Mouse (Mus musculus) heart, embryonic 14.5 days (tissue): ENCODE results near the gene Masp2. TPM values are rescaled to one million over a fixed set of nuclear protein-coding genes. Genes with fewer than 3 reads are reported as not detected.

Experiments
- ATAC-seq: fragments of 200-750 bp; cut with Nextera tagmentation; 2 replicates; pipeline ENCODE4 v1.8.0; 2017; ENCODE audit warnings: low read depth, moderate TSS enrichment; ENCODE audit not compliant: insufficient number of reproducible peaks, insufficient read depth, low FRiP score
- H3K27ac ChIP-seq, 2 experiments: fragments of 200-500 bp in 1 of 2; fragments of 300-500 bp in 1 of 2; sonication (generic) in 1 of 2; replicated peaks in 1 of 2; 2 replicates each; pipeline ENCODE4 v1.5.1; 2012 to 2014; ENCODE audit warnings: low read depth in 2 of 2, low read length in 2 of 2, control low read depth in 1 of 2, mild to moderate bottlenecking in 1 of 2, mixed read lengths in 1 of 2; ENCODE audit not compliant: control insufficient read depth in 1 of 2, insufficient read depth in 1 of 2
- H3K27me3 ChIP-seq: fragments of 300-500 bp; sonication (generic); 2 replicates; pipeline ENCODE4 v1.6.1; 2014; ENCODE audit warnings: mild to moderate bottlenecking, low read length, control low read depth; ENCODE audit not compliant: control insufficient read depth, insufficient read depth
- H3K36me3 ChIP-seq: fragments of 300-500 bp; sonication (generic); 2 replicates; pipeline ENCODE4 v1.6.1; 2014; ENCODE audit warnings: mild to moderate bottlenecking, control low read depth, low read length, mixed read lengths; ENCODE audit not compliant: control insufficient read depth, insufficient read depth
- H3K4me1 ChIP-seq, 2 experiments: fragments of 200-500 bp in 1 of 2; fragments of 300-500 bp in 1 of 2; sonication (generic) in 1 of 2; 2 replicates each; pipeline ENCODE4 v1.6.1; 2012 to 2014; ENCODE audit warnings: low read length in 2 of 2, control low read depth in 1 of 2, mixed read lengths in 1 of 2; ENCODE audit not compliant: control insufficient read depth in 2 of 2, insufficient read depth in 2 of 2
- H3K4me2 ChIP-seq: fragments of 300-500 bp; sonication (generic); 2 replicates; pipeline ENCODE4 v1.6.1; 2014; ENCODE audit warnings: mild to moderate bottlenecking, low read length
- H3K4me3 ChIP-seq, 2 experiments: fragments of 200-500 bp in 1 of 2; fragments of 300-500 bp in 1 of 2; sonication (generic) in 1 of 2; 2 replicates each; pipeline ENCODE4 v1.5.1; 2012 to 2014; ENCODE audit warnings: low read length in 2 of 2, mild to moderate bottlenecking in 2 of 2, control low read depth in 1 of 2, low read depth in 1 of 2, moderate library complexity in 1 of 2; ENCODE audit not compliant: control insufficient read depth in 1 of 2, insufficient read depth in 1 of 2
- H3K9ac ChIP-seq: fragments of 300-500 bp; sonication (generic); 2 replicates; pipeline ENCODE4 v1.6.1; 2014; ENCODE audit warnings: mild to moderate bottlenecking, low read length
- H3K9me3 ChIP-seq: fragments of 300-500 bp; sonication (generic); 2 replicates; pipeline ENCODE4 v1.6.1; 2016; ENCODE audit warnings: low read length, control low read depth; ENCODE audit not compliant: control insufficient read depth
- WGBS: fragments of 180-500 bp; shearing (Covaris S2); extraction: QIAGEN DNeasy Blood & Tissue Kit; methylation state at CpG from one replicate; pipeline ENCODE4 v1.1.7; 2014; 5-methylcytosine and 5-hydroxymethylcytosine counted together
- polyA plus RNA-seq: library from polyadenylated mRNA; unstranded; fragments of >200 nt; fragmentation: Nextera tagmentation; extraction: Ambion mirVana; gene quantifications from 2 replicates; pipeline ENCODE4 v1.2.1, GENCODE M21; 2014

The Masp2 gene
- polyA plus RNA-seq, 1 experiment from 2014 or later = not detected

- WGBS = 65% methylated on average over 4 of the region's 4 CpGs
Measured at GRCm38 (mm10) chr4:148601871-148602270, 483 bp upstream of the Masp2 start.

DNA sequence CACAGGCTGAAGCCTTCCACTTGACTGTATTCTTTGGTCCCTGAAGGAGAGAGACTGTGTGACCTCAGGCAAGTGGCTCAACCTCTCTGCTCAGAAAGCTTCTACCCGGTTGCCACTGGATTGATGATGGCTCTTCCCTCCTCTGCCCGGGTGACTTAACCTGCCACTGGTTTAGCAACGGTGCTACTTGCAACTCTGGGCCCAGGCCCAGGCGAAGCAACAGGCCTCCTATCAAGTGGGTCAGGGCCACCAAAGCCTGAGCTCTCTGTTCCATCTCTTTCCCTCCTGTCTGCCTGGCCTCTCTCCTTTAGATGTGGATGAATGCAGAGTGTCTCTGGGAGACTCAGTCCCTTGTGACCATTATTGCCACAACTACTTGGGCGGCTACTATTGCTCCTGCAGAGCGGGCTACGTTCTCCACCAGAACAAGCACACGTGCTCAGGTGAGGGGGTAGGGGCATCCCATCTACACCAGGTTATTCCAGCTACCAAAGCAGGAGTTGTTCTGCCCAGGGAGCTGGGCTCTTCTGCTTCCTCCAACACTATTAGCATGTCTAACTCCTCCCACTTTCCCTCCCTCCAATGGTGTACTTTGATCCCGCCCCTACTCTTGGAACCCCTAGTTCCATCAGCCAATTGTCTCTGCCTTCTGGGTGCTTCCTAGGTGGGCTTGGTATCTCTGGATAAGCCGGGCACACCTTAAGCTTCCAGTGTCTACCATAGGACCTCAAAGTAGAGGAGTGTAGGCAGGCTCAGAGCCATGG is 1.2 kb downstream of the Masp2 start:
- no peak for ATAC-seq
- Histone ChIP-seq H3K9ac (no peak overlapping the region), H3K4me3 (no peak overlapping the region), H3K4me2 (no peak overlapping the region), H3K27me3 (no peaks in the 10 kb centered on the region), H3K9me3 (no peaks in the 10 kb centered on the region), H3K36me3 (0 out of 2 replicates have a peak, but pooled peaks cover 4% of the 10 kb centered on the region), H3K4me1 (peaks cover 3 to 7% of the 10 kb centered on the region in 2 experiments; a peak in 2 of 4 replicates), H3K27ac (no peak overlapping the region)
- WGBS = 65% methylated on average over 10 of the region's 10 CpGs

More at GRCm38 (mm10) chr4:148601871-148602270, 483 bp upstream of the Masp2 start:
- Histone ChIP-seq H3K36me3 (peaks cover 16% of the 10 kb centered on the region), H3K9me3 (no peaks in the 10 kb centered on the region), H3K9ac (no peak overlapping the region), H3K27me3 (no peaks in the 10 kb centered on the region), H3K27ac (no peak overlapping the region), H3K4me2 (no peak overlapping the region), H3K4me1 (no peaks in the 10 kb centered on the region), H3K4me3 (no peak overlapping the region)
- ATAC-seq = no peak

DNA sequence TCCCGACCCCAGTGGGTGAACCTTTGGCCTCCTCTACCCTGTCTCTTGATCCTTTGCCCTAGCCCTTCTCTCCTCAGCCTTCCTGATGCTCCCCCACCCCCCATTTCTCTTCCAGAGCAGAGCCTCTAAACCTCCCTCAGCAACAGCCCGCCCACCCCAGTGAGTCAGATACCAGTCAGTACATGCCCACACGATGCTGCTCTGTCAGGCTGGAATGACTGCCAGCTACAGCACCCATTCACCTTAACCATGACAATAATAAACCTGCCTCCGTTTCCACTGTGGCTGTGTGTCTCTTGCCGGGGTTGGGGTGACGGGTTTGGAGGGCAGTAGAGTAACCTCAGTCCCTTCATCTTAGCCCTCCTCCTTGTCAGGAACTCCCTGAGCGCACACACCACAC is 1.8 kb downstream of the Masp2 start:
- peaks cover 4 to 13% of the 10 kb centered on the region in 2 experiments; a peak in 3 of 4 replicates for H3K4me1 ChIP-seq
- H3K27me3 ChIP-seq = no peaks in the 10 kb centered on the region
- WGBS = 75% methylated on average over 7 of the region's 7 CpGs
- no peak overlapping the region for H3K27ac ChIP-seq
- H3K9ac ChIP-seq = no peak overlapping the region
- ATAC-seq = no peak
- peaks cover 1% of the 10 kb centered on the region; the same call in 1 of the 2 replicates for H3K36me3 ChIP-seq
- no peaks in the 10 kb centered on the region for H3K9me3 ChIP-seq
- H3K4me3 ChIP-seq = no peak overlapping the region
- no peak overlapping the region for H3K4me2 ChIP-seq

- H3K27me3 ChIP-seq = no peaks in the 10 kb centered on the region
Measured at GRCm38 (mm10) chr4:148604541-148605165, 2.3 kb downstream of the Masp2 start.

GRCm38 (mm10) chr4:148607758-148608157 is 5.4 kb downstream of the Masp2 start:
- 28% methylated on average over 5 of the region's 5 CpGs for WGBS

More at GRCm38 (mm10) chr4:148604541-148605165, 2.3 kb downstream of the Masp2 start:
- H3K4me2 ChIP-seq = no peak overlapping the region
- peaks cover 7% of the 10 kb centered on the region; the same call in 1 of the 2 replicates for H3K36me3 ChIP-seq
- ATAC-seq = no peak
- H3K9ac ChIP-seq = no peak overlapping the region
- no peak overlapping the region for H3K27ac ChIP-seq
- no peaks in the 10 kb centered on the region for H3K9me3 ChIP-seq
- H3K4me3 ChIP-seq = no peak overlapping the region
- H3K4me1 ChIP-seq = peaks cover 4 to 13% of the 10 kb centered on the region in 2 experiments; a peak in 3 of 4 replicates
- 87% methylated on average over 3 of the region's 3 CpGs for WGBS

DNA sequence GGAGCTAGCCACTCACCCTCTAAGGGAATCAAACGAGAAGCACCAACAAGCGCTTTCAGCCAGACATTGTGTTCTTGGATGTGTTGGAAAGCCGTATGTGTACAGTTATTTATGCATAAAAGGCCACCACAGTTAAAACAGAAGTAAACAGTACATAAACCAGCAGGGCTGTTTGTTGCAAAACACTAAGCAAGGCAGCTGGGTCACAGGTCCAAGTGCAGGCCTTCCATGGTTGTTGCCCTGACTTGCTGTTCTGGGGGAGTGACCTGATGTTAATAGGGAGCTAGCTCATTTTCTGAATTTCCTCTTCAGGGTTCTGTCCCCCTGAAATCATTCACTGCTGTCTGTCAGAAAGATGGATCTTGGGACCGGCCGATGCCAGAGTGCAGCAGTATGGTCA is 7.5 kb downstream of the Masp2 start:
- Histone ChIP-seq H3K9ac (no peak overlapping the region), H3K4me1 (peaks cover 4 to 21% of the 10 kb centered on the region in 2 experiments), H3K4me3 (no peak overlapping the region), H3K27ac (no peak overlapping the region), H3K4me2 (no peak overlapping the region), H3K36me3 (peaks cover 54% of the 10 kb centered on the region), H3K9me3 (no peaks in the 10 kb centered on the region), H3K27me3 (no peaks in the 10 kb centered on the region)
- no peak for ATAC-seq
- 89% methylated on average over 5 of the region's 5 CpGs for WGBS

More at GRCm38 (mm10) chr4:148607758-148608157, 5.4 kb downstream of the Masp2 start:
- Histone ChIP-seq H3K4me2 (no peak overlapping the region), H3K9me3 (no peaks in the 10 kb centered on the region), H3K36me3 (peaks cover 35% of the 10 kb centered on the region), H3K27me3 (no peaks in the 10 kb centered on the region), H3K4me1 (peaks cover 4 to 21% of the 10 kb centered on the region in 2 experiments), H3K4me3 (no peak overlapping the region), H3K27ac (no peak overlapping the region), H3K9ac (no peak overlapping the region)
- no peak for ATAC-seq

DNA sequence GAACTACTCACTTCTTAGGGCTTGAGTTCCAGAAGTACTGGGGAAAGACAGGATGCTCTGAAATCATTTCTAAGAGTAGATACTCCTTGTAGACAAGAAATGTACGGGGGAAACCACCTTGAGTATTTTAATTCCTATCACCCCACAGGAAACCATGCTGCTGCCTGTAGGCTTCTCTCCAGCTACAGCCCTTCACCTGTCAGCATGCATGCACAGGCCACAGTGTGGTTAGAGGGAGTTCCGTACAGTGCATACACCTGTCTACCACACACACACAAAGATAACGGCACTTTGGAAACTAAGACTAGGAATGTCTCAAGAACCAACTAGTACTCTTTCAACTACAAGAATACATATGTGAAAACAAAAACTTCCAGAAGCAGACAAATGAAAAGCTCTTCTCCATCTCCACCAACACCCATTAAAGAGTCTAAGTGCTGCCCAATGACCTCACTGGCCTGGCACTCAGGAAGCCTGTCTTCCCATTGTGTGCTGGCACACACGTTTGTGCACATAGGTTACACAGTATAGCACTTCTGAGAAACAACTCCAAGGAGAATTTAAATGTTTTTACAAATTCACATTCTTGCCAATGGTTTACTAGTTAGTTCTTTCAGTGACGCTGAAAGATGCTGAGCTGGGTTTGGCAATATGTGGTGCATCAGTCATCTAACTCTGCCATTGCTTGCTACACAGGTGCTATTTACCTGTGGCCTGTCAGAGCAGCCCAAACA is 8.4 kb downstream of the Masp2 start:
- 56% methylated on average over 5 of the region's 5 CpGs for WGBS
- Histone ChIP-seq H3K27me3 (no peaks in the 10 kb centered on the region), H3K9ac (no peak overlapping the region), H3K4me2 (no peak overlapping the region), H3K4me1 (peaks cover 4 to 21% of the 10 kb centered on the region in 2 experiments), H3K27ac (peak overlapping the region in 1 of 2 experiments; percentile 9; a peak in 1 of 4 replicates), H3K9me3 (no peaks in the 10 kb centered on the region), H3K36me3 (peaks cover 64% of the 10 kb centered on the region), H3K4me3 (no peak overlapping the region)
- ATAC-seq = no peak
